Mouse (Mus musculus) midbrain, embryonic 12.5 days (tissue): ENCODE measurements around the gene Psma5. TPM values are rescaled to one million over a fixed set of nuclear protein-coding genes. Genes with fewer than 3 reads are reported as not detected.

Experiments
- ATAC-seq: fragments of 200-750 bp; cut with Nextera tagmentation; 2 replicates; pipeline ENCODE4 v1.8.0; 2017; ENCODE audit warnings: low read depth, moderate TSS enrichment, moderate library complexity; ENCODE audit not compliant: low FRiP score
- H3K27ac ChIP-seq: fragments of 300-500 bp; sonication (generic); replicated peaks from 2 replicates; pipeline ENCODE4 v1.5.1; 2016; ENCODE audit warnings: mild to moderate bottlenecking
- H3K27me3 ChIP-seq: fragments of 300-500 bp; sonication (generic); 2 replicates; pipeline ENCODE4 v1.6.1; 2016; ENCODE audit warnings: mild to moderate bottlenecking
- H3K36me3 ChIP-seq: fragments of 300-500 bp; sonication (generic); 2 replicates; pipeline ENCODE4 v1.6.1; 2016
- H3K4me1 ChIP-seq: fragments of 300-500 bp; sonication (generic); 2 replicates; pipeline ENCODE4 v1.6.1; 2016
- H3K4me2 ChIP-seq: fragments of 300-500 bp; sonication (generic); replicated peaks from 2 replicates; pipeline ENCODE4 v1.6.1; 2016; ENCODE audit warnings: mild to moderate bottlenecking, moderate library complexity
- H3K4me3 ChIP-seq: fragments of 300-500 bp; sonication (generic); 2 replicates; pipeline ENCODE4 v1.5.1; 2016; ENCODE audit warnings: mild to moderate bottlenecking
- H3K9ac ChIP-seq: fragments of 300-500 bp; sonication (generic); replicated peaks from 2 replicates; pipeline ENCODE4 v1.6.1; 2016; ENCODE audit warnings: mild to moderate bottlenecking, moderate library complexity
- H3K9me3 ChIP-seq: fragments of 300-500 bp; sonication (generic); 2 replicates; pipeline ENCODE4 v1.6.1; 2016; ENCODE audit warnings: mild to moderate bottlenecking
- WGBS: fragments of 180-500 bp; shearing (Covaris S2); methylation state at CpG from one replicate; pipeline ENCODE4 v1.1.7; 2016; 5-methylcytosine and 5-hydroxymethylcytosine counted together
- polyA plus RNA-seq: library from polyadenylated mRNA; unstranded; fragments of >200 nt; fragmentation: Nextera tagmentation; extraction: Ambion mirVana; gene quantifications from 2 replicates; pipeline ENCODE4 v1.2.1, GENCODE M21; 2016

Gene Psma5
- polyA plus RNA-seq, 1 experiment from 2014 or later, result 232 TPM

- H3K9ac ChIP-seq, result peak within 1 kb of the TSS; percentile 97
- H3K27ac ChIP-seq, result peak within 1 kb of the TSS; percentile 89
- H3K4me3 ChIP-seq, result peak within 1 kb of the TSS; percentile 98
- no peaks in the 10 kb centered on the region for H3K9me3 ChIP-seq
- H3K36me3 ChIP-seq, result peaks cover 7% of the 10 kb centered on the region; the same call in 1 of the 2 replicates
- peaks cover 54% of the 10 kb centered on the region for H3K4me1 ChIP-seq
- peak; percentile 98 for ATAC-seq
- H3K4me2 ChIP-seq, result peak within 1 kb of the TSS; percentile 76
- H3K27me3 ChIP-seq, result no peaks in the 10 kb centered on the region
- WGBS, result under 1% methylated on average over 83 of the region's 109 CpGs
Observed at GRCm38 (mm10) chr3:108283781-108284601, 27.3 kb downstream of the Psma5 start, which contains the start of gene Sort1. Gene Sort1 (plus strand): TSS chr3:108284082.

GRCm38 (mm10) chr3:108285078-108285711, 28.5 kb downstream of the Psma5 start:
- Histone ChIP-seq H3K4me2 (peak overlapping the region; percentile 76), H3K27me3 (no peaks in the 10 kb centered on the region), H3K9ac (peak overlapping the region; percentile 97), H3K9me3 (no peaks in the 10 kb centered on the region), H3K4me3 (peak overlapping the region; percentile 98), H3K27ac (no peak overlapping the region), H3K36me3 (peaks cover 1% of the 10 kb centered on the region; the same call in 1 of the 2 replicates), H3K4me1 (peaks cover 58% of the 10 kb centered on the region)
- no peak for ATAC-seq
- 45% methylated on average over 4 of the region's 4 CpGs for WGBS

- Histone ChIP-seq H3K4me2 (peak overlapping the region; percentile 76), H3K9ac (no peak overlapping the region; the same call in 1 of the 2 replicates), H3K4me1 (peaks cover 67% of the 10 kb centered on the region)
Observed at GRCm38 (mm10) chr3:108286671-108287439, 30.1 kb downstream of the Psma5 start.

GRCm38 (mm10) chr3:108287811-108288805, 31.4 kb downstream of the Psma5 start:
- peak overlapping the region; percentile 2; the same call in 1 of the 2 replicates for H3K4me3 ChIP-seq

More at GRCm38 (mm10) chr3:108286671-108287439, 30.1 kb downstream of the Psma5 start:
- no peak overlapping the region for H3K4me3 ChIP-seq
- peak overlapping the region; percentile 67; the same call in 1 of the 2 replicates for H3K27ac ChIP-seq
- H3K27me3 ChIP-seq, result no peaks in the 10 kb centered on the region
- no peak for ATAC-seq
- H3K36me3 ChIP-seq, result no peaks in the 10 kb centered on the region
- no peaks in the 10 kb centered on the region for H3K9me3 ChIP-seq
- WGBS, result 58% methylated on average over 14 of the region's 14 CpGs

GRCm38 (mm10) chr3:108289311-108290130, 32.8 kb downstream of the Psma5 start:
- no peak overlapping the region for H3K27ac ChIP-seq
- ATAC-seq, result no peak
- H3K4me3 ChIP-seq, result no peak overlapping the region
- peaks cover 64% of the 10 kb centered on the region for H3K4me1 ChIP-seq
- no peaks in the 10 kb centered on the region for H3K9me3 ChIP-seq
- H3K36me3 ChIP-seq, result no peaks in the 10 kb centered on the region
- WGBS, result 84% methylated on average over 13 of the region's 13 CpGs
- no peak overlapping the region for H3K4me2 ChIP-seq
- H3K27me3 ChIP-seq, result no peaks in the 10 kb centered on the region
- H3K9ac ChIP-seq, result no peak overlapping the region

More at GRCm38 (mm10) chr3:108287811-108288805, 31.4 kb downstream of the Psma5 start:
- no peak for ATAC-seq
- peak overlapping the region; percentile 40 for H3K4me2 ChIP-seq
- H3K9me3 ChIP-seq, result no peaks in the 10 kb centered on the region
- peak overlapping the region; percentile 29 for H3K9ac ChIP-seq
- peak overlapping the region; percentile 67 for H3K27ac ChIP-seq
- 8% methylated on average over 17 of the region's 17 CpGs for WGBS
- H3K36me3 ChIP-seq, result no peaks in the 10 kb centered on the region
- no peaks in the 10 kb centered on the region for H3K27me3 ChIP-seq
- H3K4me1 ChIP-seq, result peaks cover 63% of the 10 kb centered on the region

- Histone ChIP-seq H3K27ac (no peak overlapping the region), H3K9ac (no peak overlapping the region), H3K27me3 (no peaks in the 10 kb centered on the region), H3K9me3 (no peaks in the 10 kb centered on the region), H3K4me2 (no peak overlapping the region), H3K4me3 (no peak overlapping the region), H3K36me3 (no peaks in the 10 kb centered on the region), H3K4me1 (peaks cover 65% of the 10 kb centered on the region)
- WGBS, result 71% methylated on average over 17 of the region's 17 CpGs
- no peak for ATAC-seq
Observed at GRCm38 (mm10) chr3:108291036-108291799, 34.5 kb downstream of the Psma5 start.

GRCm38 (mm10) chr3:108294398-108294797, 37.7 kb downstream of the Psma5 start:
- H3K27ac ChIP-seq, result no peak overlapping the region
- peaks cover 53% of the 10 kb centered on the region for H3K4me1 ChIP-seq
- no peaks in the 10 kb centered on the region for H3K36me3 ChIP-seq
- H3K4me2 ChIP-seq, result no peak overlapping the region
- no peak overlapping the region for H3K4me3 ChIP-seq
- no peaks in the 10 kb centered on the region for H3K27me3 ChIP-seq
- H3K9me3 ChIP-seq, result no peaks in the 10 kb centered on the region
- WGBS, result 48% methylated on average over 2 of the region's 2 CpGs
- no peak overlapping the region for H3K9ac ChIP-seq
- no peak for ATAC-seq

- H3K4me2 ChIP-seq, result peak overlapping the region; percentile 44
- peak overlapping the region; percentile 75 for H3K27ac ChIP-seq
- peak; percentile 50 for ATAC-seq
- WGBS, result 35% methylated on average over 14 of the region's 14 CpGs
- peak overlapping the region; percentile 13; the same call in 1 of the 2 replicates for H3K4me3 ChIP-seq
- H3K9me3 ChIP-seq, result no peaks in the 10 kb centered on the region
- H3K9ac ChIP-seq, result peak overlapping the region; percentile 41
- peaks cover 53% of the 10 kb centered on the region for H3K4me1 ChIP-seq
- H3K36me3 ChIP-seq, result no peaks in the 10 kb centered on the region
- no peaks in the 10 kb centered on the region for H3K27me3 ChIP-seq
Observed at GRCm38 (mm10) chr3:108295379-108296219, 38.9 kb downstream of the Psma5 start.
